Mouse (Mus musculus) heart, embryonic 13.5 days (tissue): Measurements from ENCODE around the gene Gm11084. TPM values are rescaled to one million over a fixed set of nuclear protein-coding genes. Genes with fewer than 3 reads are reported as not detected.

ENCODE experiments used
- ATAC-seq: fragments of 200-750 bp; cut with Nextera tagmentation; 2 replicates; pipeline ENCODE4 v1.8.0; 2017; ENCODE audit warnings: moderate TSS enrichment; ENCODE audit not compliant: insufficient number of reproducible peaks, low FRiP score, low TSS enrichment; ENCODE audit errors: extremely low read depth
- H3K27ac ChIP-seq: fragments of 300-500 bp; sonication (generic); replicated peaks from 2 replicates; pipeline ENCODE4 v1.5.1; 2015; ENCODE audit warnings: moderate library complexity, mild to moderate bottlenecking, inconsistent platforms
- H3K27me3 ChIP-seq: fragments of 300-500 bp; sonication (generic); replicated peaks from 2 replicates; pipeline ENCODE4 v1.6.1; 2015; ENCODE audit warnings: mild to moderate bottlenecking, inconsistent platforms
- H3K36me3 ChIP-seq: fragments of 300-500 bp; sonication (generic); 2 replicates; pipeline ENCODE4 v1.6.1; 2015; ENCODE audit warnings: mild to moderate bottlenecking, inconsistent platforms
- H3K4me1 ChIP-seq: fragments of 300-500 bp; sonication (generic); 2 replicates; pipeline ENCODE4 v1.6.1; 2015; ENCODE audit warnings: inconsistent platforms
- H3K4me2 ChIP-seq: fragments of 300-500 bp; sonication (generic); 2 replicates; pipeline ENCODE4 v1.6.1; 2015; ENCODE audit warnings: inconsistent platforms, mild to moderate bottlenecking, moderate library complexity
- H3K4me3 ChIP-seq: fragments of 300-500 bp; sonication (generic); 2 replicates; pipeline ENCODE4 v1.5.1; 2015; ENCODE audit warnings: moderate library complexity, mild to moderate bottlenecking, inconsistent platforms
- H3K9ac ChIP-seq: fragments of 300-500 bp; sonication (generic); 2 replicates; pipeline ENCODE4 v1.6.1; 2015; ENCODE audit warnings: inconsistent platforms, mild to moderate bottlenecking, moderate library complexity
- H3K9me3 ChIP-seq: fragments of 300-500 bp; sonication (generic); 2 replicates; pipeline ENCODE4 v1.6.1; 2016; ENCODE audit warnings: inconsistent platforms
- WGBS: fragments of 180-500 bp; shearing (Covaris S2); methylation state at CpG from one replicate; pipeline ENCODE4 v1.1.7; 2015; ENCODE audit warnings: mixed read lengths; 5-methylcytosine and 5-hydroxymethylcytosine counted together
- polyA plus RNA-seq: library from polyadenylated mRNA; unstranded; fragments of >200 nt; fragmentation: Nextera tagmentation; extraction: Ambion mirVana; gene quantifications from 2 replicates; pipeline ENCODE4 v1.2.1, GENCODE M21; 2015

Gm11084 gene
- polyA plus RNA-seq, 1 experiment from 2014 or later = not detected

DNA sequence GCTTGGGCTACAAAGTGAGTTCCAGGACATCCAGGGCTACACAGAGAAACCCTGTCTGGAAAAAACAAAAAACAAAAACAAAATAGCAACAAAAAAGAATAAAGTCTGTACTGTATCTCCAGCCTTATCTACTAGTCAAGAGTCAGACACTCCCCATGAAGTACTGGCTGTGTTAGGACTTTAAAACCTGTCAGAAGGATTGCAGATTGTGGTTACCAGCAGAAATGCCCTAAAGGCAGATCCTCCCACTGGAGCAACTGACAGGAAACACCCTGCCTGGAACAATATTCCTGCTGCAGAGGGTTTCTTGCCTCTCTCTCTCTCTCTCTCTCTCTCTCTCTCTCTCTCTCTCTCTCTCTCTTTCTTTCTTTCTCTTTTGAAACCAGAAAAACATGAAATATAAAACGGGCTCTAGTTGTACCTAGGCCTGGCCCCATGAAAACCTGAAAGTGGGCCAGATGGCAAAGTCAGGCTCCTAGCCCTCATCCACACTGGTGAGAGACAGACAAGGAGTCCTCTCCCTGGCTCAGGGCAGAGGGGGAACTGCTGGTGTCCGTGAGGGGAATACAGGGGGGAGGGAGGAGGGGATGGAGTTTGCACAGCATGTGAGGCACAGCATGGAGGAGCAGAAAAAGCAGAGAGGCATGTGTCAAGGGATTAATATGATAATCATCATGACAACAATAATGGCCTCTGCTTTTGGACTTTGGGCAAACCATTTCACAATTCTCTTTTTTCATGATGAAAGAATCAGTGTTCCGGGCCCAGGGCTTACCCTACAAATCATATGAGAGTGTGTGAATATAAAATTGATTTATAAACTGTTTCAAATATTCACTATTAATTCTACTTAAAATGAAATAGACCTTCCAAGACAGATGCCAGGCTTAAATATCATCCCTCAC lies 19.3 kb upstream of the Gm11084 start:
- ATAC-seq = no peak
- WGBS = 48% methylated on average over 3 of the region's 3 CpGs
- Histone ChIP-seq H3K27me3 (no peaks in the 10 kb centered on the region), H3K9ac (no peak overlapping the region), H3K4me3 (no peak overlapping the region), H3K27ac (peak overlapping the region; percentile 94), H3K4me2 (no peak overlapping the region), H3K4me1 (peaks cover 42% of the 10 kb centered on the region), H3K9me3 (peaks cover 12% of the 10 kb centered on the region), H3K36me3 (peaks cover 2% of the 10 kb centered on the region; the same call in 1 of the 2 replicates)

DNA sequence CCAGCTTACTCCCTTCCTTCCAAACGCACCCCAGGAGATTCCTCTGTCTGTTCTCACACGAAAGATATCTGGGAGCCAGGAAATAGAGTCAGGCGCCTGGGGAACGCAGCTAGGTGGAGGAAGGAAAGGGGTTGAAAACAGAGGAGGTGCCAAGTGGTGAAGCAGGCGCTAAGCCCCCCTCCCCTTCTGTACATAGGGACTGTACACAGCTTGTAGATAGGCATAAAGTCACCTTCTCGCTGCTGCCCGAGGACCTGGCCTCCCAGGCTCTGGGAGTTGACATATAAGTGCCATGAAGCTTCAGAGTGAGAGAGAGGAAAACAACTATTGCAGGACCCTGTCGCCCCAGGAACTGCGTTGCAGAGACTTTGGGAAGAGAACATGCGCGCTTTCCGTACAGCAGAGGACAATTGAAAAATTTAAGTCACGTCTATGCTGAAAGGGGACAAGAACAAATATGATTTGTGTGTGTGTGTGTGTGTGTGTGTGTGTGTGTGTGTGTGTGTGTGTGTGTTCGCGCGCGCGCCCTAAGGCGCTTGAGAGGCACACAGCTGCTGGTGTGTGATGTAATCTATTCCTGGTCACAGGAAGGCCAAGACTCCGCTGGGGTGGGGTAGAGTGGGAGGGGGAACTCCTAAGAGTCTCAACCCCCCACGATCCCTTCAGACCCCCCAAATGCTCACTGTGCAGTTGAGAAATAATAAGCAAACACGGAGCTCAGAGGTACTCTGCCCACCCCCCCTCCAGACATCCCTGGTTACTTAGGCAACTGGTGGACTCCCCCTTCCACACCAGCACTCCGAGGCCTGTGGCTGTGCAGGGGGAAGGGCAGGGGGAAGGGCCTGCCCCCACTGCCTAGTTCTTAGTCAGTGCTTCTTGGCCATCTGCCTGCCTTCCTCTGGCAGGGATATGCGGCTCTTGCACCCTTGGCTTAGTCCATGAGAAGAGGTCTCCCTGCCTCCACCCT lies 17.5 kb upstream of the Gm11084 start:
- peak overlapping the region; percentile 94 for H3K27ac ChIP-seq
- peak overlapping the region; percentile 71 for H3K9ac ChIP-seq
- ATAC-seq = peak; percentile 56; the same call in 1 of the 2 replicates
- H3K4me2 ChIP-seq = peak overlapping the region; percentile 64
- H3K36me3 ChIP-seq = no peaks in the 10 kb centered on the region
- H3K27me3 ChIP-seq = no peaks in the 10 kb centered on the region
- WGBS = 14% methylated on average over 24 of the region's 24 CpGs
- H3K4me1 ChIP-seq = peaks cover 42% of the 10 kb centered on the region
- no peaks in the 10 kb centered on the region for H3K9me3 ChIP-seq
- H3K4me3 ChIP-seq = peak overlapping the region; percentile 39

DNA sequence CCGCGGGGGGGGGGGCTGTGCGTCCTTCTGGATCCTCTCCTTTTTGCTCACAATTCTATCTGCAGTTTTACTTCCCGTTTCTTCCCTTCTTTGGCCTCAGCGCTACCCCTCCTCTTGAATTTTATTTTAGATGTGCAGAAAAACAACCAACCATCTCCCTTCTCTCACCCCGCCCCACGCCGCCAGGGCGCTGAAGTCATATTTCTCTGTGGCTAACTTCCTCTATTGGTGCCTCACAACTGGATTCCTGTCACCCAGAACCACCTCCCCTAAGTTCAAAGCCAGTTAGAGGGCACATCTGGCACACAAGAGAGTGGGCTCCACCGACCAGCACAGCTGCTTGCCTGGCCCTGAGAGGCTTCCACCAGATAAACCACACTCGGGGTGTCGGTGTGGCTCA lies 16.5 kb upstream of the Gm11084 start:
- peak overlapping the region; percentile 64 for H3K4me2 ChIP-seq
- no peaks in the 10 kb centered on the region for H3K27me3 ChIP-seq
- H3K4me3 ChIP-seq = no peak overlapping the region
- H3K9me3 ChIP-seq = no peaks in the 10 kb centered on the region
- peak overlapping the region; percentile 94 for H3K27ac ChIP-seq
- H3K9ac ChIP-seq = peak overlapping the region; percentile 71
- H3K36me3 ChIP-seq = no peaks in the 10 kb centered on the region
- 47% methylated on average over 8 of the region's 12 CpGs for WGBS
- ATAC-seq = no peak
- H3K4me1 ChIP-seq = peaks cover 42% of the 10 kb centered on the region

DNA sequence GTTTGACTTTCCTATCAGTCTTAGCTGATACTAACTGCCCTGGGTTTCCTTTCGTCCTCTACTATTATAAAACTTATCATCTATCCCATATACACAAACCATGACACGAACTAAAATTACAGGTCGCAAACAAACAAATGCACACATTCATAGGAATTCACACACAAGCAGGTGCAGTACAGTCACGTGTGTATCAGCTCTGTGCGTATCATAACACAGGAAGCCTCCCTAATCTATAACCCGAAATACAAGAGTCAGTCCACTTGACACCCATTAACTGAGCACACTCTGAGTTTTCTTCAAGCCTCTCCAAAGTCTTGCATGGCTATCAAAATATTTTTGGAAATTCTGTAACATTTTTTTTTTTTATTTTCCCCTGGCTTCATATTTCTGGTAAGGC lies 15.9 kb upstream of the Gm11084 start:
- H3K27ac ChIP-seq = peak overlapping the region; percentile 7; the same call in 1 of the 2 replicates

DNA sequence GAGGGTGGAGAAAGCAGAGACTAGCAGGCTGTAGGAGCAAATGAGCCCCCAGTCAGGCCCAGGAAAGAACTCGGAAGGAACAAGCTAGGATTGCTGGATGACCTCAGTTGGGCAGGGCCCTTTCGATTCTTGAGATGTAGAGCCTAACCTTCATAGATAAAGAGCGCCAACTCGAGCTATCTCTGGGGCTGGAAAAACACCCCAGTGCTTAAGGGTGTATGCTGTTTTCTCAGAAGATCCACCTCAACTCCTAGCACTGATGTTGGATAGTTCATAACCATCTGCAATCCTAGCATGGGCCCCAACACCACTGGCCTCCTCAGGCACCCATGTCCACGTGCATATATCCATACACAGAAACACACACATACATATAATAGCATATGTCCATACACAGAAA lies 15.5 kb upstream of the Gm11084 start:
- 64% methylated on average over 5 of the region's 5 CpGs for WGBS
- Histone ChIP-seq H3K36me3 (no peaks in the 10 kb centered on the region), H3K4me1 (peaks cover 48% of the 10 kb centered on the region), H3K9me3 (no peaks in the 10 kb centered on the region), H3K27me3 (no peaks in the 10 kb centered on the region), H3K4me2 (no peak overlapping the region), H3K27ac (no peak overlapping the region), H3K9ac (no peak overlapping the region), H3K4me3 (no peak overlapping the region)
- no peak for ATAC-seq

More for the DNA sequence above, 15.9 kb upstream of the Gm11084 start:
- Histone ChIP-seq H3K9ac (no peak overlapping the region), H3K9me3 (no peaks in the 10 kb centered on the region), H3K4me3 (no peak overlapping the region), H3K27me3 (no peaks in the 10 kb centered on the region), H3K4me1 (peaks cover 45% of the 10 kb centered on the region), H3K36me3 (no peaks in the 10 kb centered on the region), H3K4me2 (no peak overlapping the region)
- no peak for ATAC-seq
- WGBS = 71% methylated on average over 6 of the region's 6 CpGs

DNA sequence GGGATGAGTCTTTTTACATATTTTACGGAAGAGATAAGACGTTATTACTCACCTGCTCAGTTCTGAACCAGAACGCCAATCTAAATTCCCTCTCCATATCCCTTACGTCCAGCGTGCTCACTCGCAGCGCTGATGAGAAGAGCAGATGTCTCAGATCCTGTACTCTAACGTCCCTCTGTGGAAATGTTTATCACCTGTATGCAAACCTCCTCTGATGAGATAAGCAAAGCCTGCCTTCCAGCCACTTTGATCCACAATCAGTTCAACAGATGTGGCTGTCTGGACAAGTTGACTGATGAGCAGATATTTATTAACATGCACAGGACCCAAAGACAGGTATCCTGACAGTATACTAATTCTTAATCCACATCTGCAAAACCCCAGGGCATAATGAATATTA lies 13.7 kb upstream of the Gm11084 start:
- no peaks in the 10 kb centered on the region for H3K36me3 ChIP-seq
- peaks cover 56% of the 10 kb centered on the region for H3K4me1 ChIP-seq
- 60% methylated on average over 8 of the region's 8 CpGs for WGBS
- ATAC-seq = no peak
- no peak overlapping the region for H3K4me3 ChIP-seq
- no peak overlapping the region for H3K9ac ChIP-seq
- no peak overlapping the region for H3K4me2 ChIP-seq
- H3K9me3 ChIP-seq = no peaks in the 10 kb centered on the region
- no peak overlapping the region for H3K27ac ChIP-seq
- H3K27me3 ChIP-seq = no peaks in the 10 kb centered on the region

DNA sequence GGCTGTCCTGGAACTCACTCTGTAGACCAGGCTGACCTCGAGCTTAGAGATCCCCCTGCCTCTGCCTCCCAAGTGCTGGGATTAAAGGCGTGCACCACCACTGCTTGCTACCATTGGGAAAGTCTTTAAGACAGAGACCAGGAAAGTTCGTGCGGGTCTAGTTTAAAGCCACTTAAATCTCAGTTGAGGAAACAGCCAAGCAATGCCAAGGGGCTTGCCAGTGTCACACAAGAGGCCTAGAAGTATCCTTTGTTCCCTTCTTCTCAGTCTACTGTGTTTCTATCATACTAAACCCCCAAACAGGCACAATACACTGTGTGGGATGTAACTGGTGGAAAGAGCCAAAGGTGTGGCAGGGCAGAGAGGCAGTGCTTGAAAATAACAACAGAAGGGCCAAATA lies 11.1 kb upstream of the Gm11084 start:
- no peak for ATAC-seq
- 79% methylated on average over 4 of the region's 4 CpGs for WGBS

DNA sequence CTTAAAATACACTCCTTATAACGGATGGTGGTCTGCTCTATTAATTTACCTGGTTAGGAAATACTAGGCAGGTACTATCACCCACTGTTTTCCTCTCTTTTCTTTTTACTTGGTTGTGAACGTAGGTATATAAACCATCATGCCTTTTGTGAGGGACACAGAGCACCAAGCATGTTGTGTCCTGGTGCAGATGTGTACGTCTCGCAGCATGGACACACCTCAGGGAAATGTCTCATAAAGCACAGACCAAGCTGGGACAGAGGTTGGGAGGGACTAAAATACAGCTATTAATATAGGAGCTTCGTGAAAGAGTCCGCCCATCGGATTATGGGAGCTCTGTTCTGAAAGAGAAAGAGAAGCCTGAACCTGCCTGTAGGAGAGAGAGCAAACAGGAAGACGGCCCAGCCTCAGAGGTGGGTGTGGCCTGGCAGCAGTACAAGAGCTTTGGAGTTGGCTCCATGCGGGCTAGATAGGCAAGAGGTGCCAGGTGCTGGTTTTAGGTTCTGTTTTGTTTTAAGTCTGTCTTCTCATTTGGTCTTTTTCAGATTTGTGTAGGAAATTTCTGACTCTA lies 10.4 kb upstream of the Gm11084 start:
- H3K27ac ChIP-seq = peak overlapping the region; percentile 90
- no peak overlapping the region for H3K4me3 ChIP-seq
- H3K4me1 ChIP-seq = peaks cover 27% of the 10 kb centered on the region
- H3K9ac ChIP-seq = peak overlapping the region; percentile 11; the same call in 1 of the 2 replicates
- no peak for ATAC-seq
- 0 out of 2 replicates have a peak overlapping the region, but pooled peaks have one; percentile 7 for H3K4me2 ChIP-seq
- H3K27me3 ChIP-seq = no peaks in the 10 kb centered on the region
- no peaks in the 10 kb centered on the region for H3K36me3 ChIP-seq
- 52% methylated on average over 9 of the region's 9 CpGs for WGBS
- no peaks in the 10 kb centered on the region for H3K9me3 ChIP-seq

More for the DNA sequence above, 11.1 kb upstream of the Gm11084 start:
- no peaks in the 10 kb centered on the region for H3K36me3 ChIP-seq
- H3K27ac ChIP-seq = no peak overlapping the region
- no peaks in the 10 kb centered on the region for H3K9me3 ChIP-seq
- H3K27me3 ChIP-seq = no peaks in the 10 kb centered on the region
- H3K4me1 ChIP-seq = peaks cover 32% of the 10 kb centered on the region
- H3K9ac ChIP-seq = no peak overlapping the region
- H3K4me3 ChIP-seq = no peak overlapping the region
- H3K4me2 ChIP-seq = no peak overlapping the region

DNA sequence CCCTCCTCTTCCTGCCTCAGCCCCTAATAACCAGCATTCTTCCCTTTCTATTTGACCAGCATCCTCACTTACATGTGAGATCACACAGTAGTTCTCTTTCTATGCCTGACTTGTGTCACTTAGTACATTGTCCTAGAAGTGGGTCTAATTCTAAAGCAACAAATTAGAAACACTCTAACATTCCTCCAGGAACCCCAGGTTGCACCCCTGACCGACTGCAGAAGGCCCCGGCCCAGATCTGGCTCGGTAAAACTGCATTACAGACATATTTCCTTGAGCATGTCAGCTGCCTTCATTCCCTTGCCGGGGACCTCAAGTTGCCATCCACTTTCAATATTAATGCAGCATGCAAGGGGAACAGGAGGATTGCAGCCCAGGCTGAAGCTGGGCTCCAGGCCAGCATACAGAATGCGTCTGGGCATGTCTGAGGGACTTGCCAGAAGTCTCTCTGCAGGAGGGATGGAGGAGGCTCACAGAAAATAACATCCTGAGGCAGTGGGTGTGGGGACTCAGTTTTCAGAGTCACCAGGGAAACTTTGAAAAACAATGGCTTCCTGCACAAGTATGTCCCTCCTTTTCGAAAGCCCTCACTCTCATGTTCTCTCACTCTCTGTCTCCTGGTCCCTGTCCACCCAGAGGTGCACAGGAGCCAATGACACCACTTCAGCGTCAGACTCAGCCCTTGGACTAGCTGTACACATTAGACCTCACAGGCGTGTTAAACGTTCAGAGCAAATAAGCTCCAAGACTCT lies 9.0 kb upstream of the Gm11084 start:
- Histone ChIP-seq H3K9ac (peak overlapping the region; percentile 38; the same call in 1 of the 2 replicates), H3K36me3 (no peaks in the 10 kb centered on the region), H3K27ac (peak overlapping the region; percentile 90), H3K27me3 (no peaks in the 10 kb centered on the region), H3K4me2 (peak overlapping the region; percentile 20; the same call in 1 of the 2 replicates), H3K9me3 (0 out of 2 replicates have a peak, but pooled peaks cover 3% of the 10 kb centered on the region), H3K4me1 (peaks cover 25% of the 10 kb centered on the region), H3K4me3 (no peak overlapping the region)
- WGBS = 25% methylated on average over 9 of the region's 9 CpGs
- peak; percentile 63; the same call in 1 of the 2 replicates for ATAC-seq

DNA sequence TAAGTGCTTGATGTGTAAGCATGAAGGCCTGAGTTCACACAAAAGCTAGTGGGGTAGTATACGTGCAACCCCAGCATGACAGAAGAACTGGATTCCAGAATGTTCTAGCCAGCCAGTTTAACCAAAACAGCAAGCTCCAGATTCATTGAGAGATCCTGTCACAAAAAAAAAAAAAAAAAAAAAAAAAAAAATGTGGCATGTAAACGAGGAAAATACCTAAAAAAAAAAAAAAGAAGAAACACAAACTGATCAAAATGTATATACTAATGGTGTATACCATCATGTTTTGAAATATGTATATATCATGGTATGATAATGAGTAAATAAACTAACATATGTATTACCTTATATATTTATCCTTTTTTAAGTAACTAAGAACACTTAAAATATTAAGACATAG lies 7.6 kb upstream of the Gm11084 start:
- H3K9ac ChIP-seq = no peak overlapping the region
- WGBS = 66% methylated on average over 2 of the region's 2 CpGs
- H3K4me3 ChIP-seq = no peak overlapping the region
- H3K27ac ChIP-seq = no peak overlapping the region
- peaks cover 6% of the 10 kb centered on the region for H3K36me3 ChIP-seq
- H3K4me1 ChIP-seq = peaks cover 25% of the 10 kb centered on the region
- ATAC-seq = no peak
- no peaks in the 10 kb centered on the region for H3K27me3 ChIP-seq
- H3K4me2 ChIP-seq = no peak overlapping the region
- peaks cover 8% of the 10 kb centered on the region for H3K9me3 ChIP-seq
